Mouse (Mus musculus): ENCODE results near the gene Plbd2.
A peak's percentile ranks its signal among the peaks of the same experiment; 100 is the strongest.

The Plbd2 gene

GRCm38 (mm10) chr5:120435731-120436501 is 67.5 kb downstream of the Plbd2 start:
- DNase-seq, result peak in 1 of 2 experiments; percentile 34

GRCm38 (mm10) chr5:120435006-120435681 is 68.3 kb downstream of the Plbd2 start:
- no peak for DNase-seq

- DNase-seq, result no peak
Observed at GRCm38 (mm10) chr5:120434231-120434735, 69.1 kb downstream of the Plbd2 start.
